Comparison of ENCODE assay signal across 16 mouse cellular contexts in the genomic region with DNA sequence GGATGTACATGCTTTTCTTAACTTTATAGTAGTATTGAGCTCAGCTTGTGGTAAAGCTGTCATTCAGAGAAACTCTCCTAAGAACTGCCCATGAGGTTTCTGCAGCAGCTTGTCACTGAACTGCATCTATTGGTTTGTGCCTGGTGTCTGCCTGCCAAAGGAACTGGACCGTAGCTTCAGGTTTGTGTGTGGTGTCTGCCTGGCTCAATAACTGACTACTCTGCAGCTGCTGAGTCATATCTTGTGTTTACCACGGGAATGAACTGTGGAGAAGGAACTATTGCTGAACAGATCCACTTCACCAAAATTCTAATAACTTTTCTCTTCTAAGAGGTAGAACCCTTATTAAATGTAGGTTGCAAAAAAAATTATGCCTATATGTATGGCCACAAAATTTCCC.
"Had no signal": no experiment of that assay in that cellular context is flagged by ENCODE, and none has a peak within 500 bp of the region (broad histone marks: within the 10 kb centered on the region; RNA-seq: fewer than 3 reads in every experiment).

No protein-coding gene starts in this region.

- ATAC-seq: liver, postnatal 0 days; lung, postnatal 0 days; midbrain, embryonic 15.5 days had no signal

- DNase-seq: kidney, postnatal 10 days; kidney, postnatal 36 days; liver, postnatal 0 days; lung, embryonic 14.5 days; right cerebral cortex, adult 18-20 months; right cerebral cortex, postnatal 14 days; right cerebral cortex, postnatal 4 days; thymus, adult 2 months; thymus, postnatal 14 days; thymus, postnatal 4 days had no signal

- H3K27me3 ChIP-seq: kidney, embryonic 15.5 days; midbrain, embryonic 12.5 days; midbrain, embryonic 15.5 days; neural tube, embryonic 12.5 days; neural tube, embryonic 15.5 days had no signal
